Mouse (Mus musculus) MEL (cell line): Measurements from ENCODE around the gene Vwce.

Experiments
- ELF1 ChIP-seq: IDR thresholded peaks from 2 replicates; pipeline ENCODE4 v1.6.1; 2014; ENCODE audit warnings: low read depth, mild to moderate bottlenecking, inconsistent platforms, low read length, improper control_type of control experiment, moderate library complexity
- HCFC1 ChIP-seq: IDR thresholded peaks from 2 replicates; pipeline ENCODE4 v1.6.1; 2012; ENCODE audit warnings: low read depth, mild to moderate bottlenecking, inconsistent platforms, low read length, improper control_type of control experiment, moderate library complexity

DNA sequence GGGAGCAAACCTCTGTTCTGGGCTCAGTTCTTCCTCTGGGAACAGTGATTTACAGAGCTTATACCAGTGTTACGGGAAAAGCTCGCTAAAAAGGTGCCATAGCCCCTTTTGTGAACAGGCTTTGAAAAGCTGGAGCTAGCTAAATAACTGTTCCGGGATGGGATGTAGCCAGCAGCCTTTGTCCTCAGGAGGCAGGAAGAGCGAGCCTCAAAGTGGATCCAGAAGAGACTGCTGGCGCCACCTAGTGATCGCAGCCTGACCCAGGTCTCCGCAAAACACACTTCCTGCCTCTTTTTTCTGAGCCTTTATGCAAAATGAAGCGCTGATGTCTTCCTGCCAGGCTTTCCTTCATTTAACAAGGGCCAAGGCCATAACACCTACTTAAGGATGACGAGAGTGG, 31.2 kb upstream of the Vwce start:
- TF ChIP-seq HCFC1, result peak; percentile 77
- TF ChIP-seq ELF1, result peak; percentile 84
